Mouse (Mus musculus): ENCODE measurements around the gene Sh3bgr.

DNA sequence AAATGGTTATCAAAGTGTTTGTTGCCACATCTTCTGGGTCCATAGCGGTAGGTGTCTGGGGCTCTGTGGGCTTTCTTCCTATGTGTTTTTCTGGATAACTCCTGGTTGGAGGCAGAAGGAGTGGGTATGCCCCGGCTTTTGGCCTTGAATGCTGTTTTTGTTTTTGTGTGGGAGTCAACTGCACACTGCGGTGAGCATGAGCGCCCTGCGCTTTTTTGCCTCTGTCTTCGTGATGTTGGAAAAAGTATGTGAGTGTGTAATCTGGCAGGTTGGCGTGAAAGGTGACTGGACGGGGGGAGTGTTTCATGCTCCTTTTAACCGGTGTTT lies 415 bp downstream of the Sh3bgr start:
- no peak for TF ChIP-seq CTCF (IDR thresholded peaks at IDR 0.05; ENCODE audit: insufficient read depth, low read length)
- no peak for TF ChIP-seq POLR2A (IDR thresholded peaks at IDR 0.05; ENCODE audit: borderline replicate concordance, extremely low read depth, low read depth, low read length)
